Mouse (Mus musculus) MEL (cell line): ENCODE results near the gene Rgs9.
"Not testable (repeated sequence)": the region's sequence is repeated elsewhere in the genome, so short reads cannot be mapped to it uniquely, and the experiment has no call there.

ENCODE experiments used
- CTCF ChIP-seq, 3 experiments: IDR thresholded peaks in 2 of 3; conservative IDR thresholded peaks in 1 of 3; 2 replicates each; pipeline ENCODE4 v1.5.1; 2011 to 2012; ENCODE audit warnings: low read length in 3 of 3, low read depth in 2 of 3, mild to moderate bottlenecking in 2 of 3, improper control_type of control experiment in 1 of 3, inconsistent platforms in 1 of 3, mixed read lengths in 1 of 3, moderate library complexity in 1 of 3; ENCODE audit not compliant: control insufficient read depth in 1 of 3, insufficient read depth in 1 of 3, poor library complexity in 1 of 3, severe bottlenecking in 1 of 3
- GABPA ChIP-seq: IDR thresholded peaks from 2 replicates; pipeline ENCODE4 v1.6.1; 2012; ENCODE audit warnings: low read depth, mild to moderate bottlenecking, inconsistent platforms, low read length, improper control_type of control experiment, moderate library complexity
- GATA1 ChIP-seq: IDR thresholded peaks from 2 replicates; pipeline ENCODE4 v1.6.1; 2011; ENCODE audit warnings: low read depth, low read length, improper control_type of control experiment
- MAX ChIP-seq: IDR thresholded peaks from 2 replicates; pipeline ENCODE4 v1.6.1; 2011; ENCODE audit warnings: low read length, improper control_type of control experiment
- POLR2A ChIP-seq, 2 experiments: IDR thresholded peaks; 2 replicates each; pipeline ENCODE4 v1.6.1; 2011 to 2012; ENCODE audit warnings: low read length in 2 of 2, mild to moderate bottlenecking in 2 of 2, control low read depth in 1 of 2, improper control_type of control experiment in 1 of 2, low read depth in 1 of 2, moderate library complexity in 1 of 2; ENCODE audit not compliant: control insufficient read depth in 1 of 2, insufficient read depth in 1 of 2, poor library complexity in 1 of 2
- POLR2AphosphoS2 ChIP-seq: IDR thresholded peaks from 2 replicates; pipeline ENCODE4 v1.6.1; 2011; ENCODE audit warnings: low read length, improper control_type of control experiment
- SIN3A ChIP-seq: IDR thresholded peaks from 2 replicates; pipeline ENCODE4 v1.6.1; 2012; ENCODE audit warnings: low read length, improper control_type of control experiment, inconsistent platforms
- SMC3 ChIP-seq: IDR thresholded peaks from 2 replicates; pipeline ENCODE4 v1.6.1; 2011; ENCODE audit warnings: low read depth, low read length, improper control_type of control experiment
- TBP ChIP-seq: IDR thresholded peaks from 2 replicates; pipeline ENCODE4 v1.8.0; 2011; ENCODE audit warnings: low read depth, low read length, improper control_type of control experiment
- TCF12 ChIP-seq: IDR thresholded peaks from 2 replicates; pipeline ENCODE4 v1.6.1; 2014; ENCODE audit warnings: low read depth, mild to moderate bottlenecking, inconsistent platforms, low read length, improper control_type of control experiment, moderate library complexity
- UBTF ChIP-seq: IDR thresholded peaks from 2 replicates; pipeline ENCODE4 v1.6.1; 2012; ENCODE audit warnings: low read depth, mild to moderate bottlenecking, inconsistent platforms, low read length, improper control_type of control experiment, moderate library complexity, borderline replicate concordance; ENCODE audit not compliant: insufficient read depth
- ZKSCAN1 ChIP-seq: IDR thresholded peaks from 2 replicates; pipeline ENCODE4 v1.6.1; 2012; ENCODE audit warnings: low read depth, mild to moderate bottlenecking, inconsistent platforms, low read length, improper control_type of control experiment, moderate library complexity

DNA sequence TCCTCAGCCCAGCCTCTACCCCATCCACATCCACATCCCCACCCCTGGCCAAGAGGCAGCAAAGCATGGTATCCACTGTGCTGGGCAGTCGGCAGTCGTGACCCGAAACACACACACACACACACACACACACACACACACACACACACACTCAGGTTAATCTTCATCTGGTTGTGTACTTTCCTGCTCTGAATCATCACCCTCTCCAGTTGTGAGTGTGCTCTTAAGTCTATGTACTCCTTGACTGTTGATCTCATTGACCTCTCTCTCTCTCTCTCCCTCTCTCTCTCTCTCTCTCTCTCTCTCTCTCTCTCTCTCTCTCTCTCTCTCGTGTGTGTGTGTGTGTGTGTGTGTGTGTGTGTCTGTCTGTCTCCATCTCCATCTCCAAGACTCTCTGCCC is 44.7 kb upstream of the Rgs9 start:
- not testable (repeated sequence) for TF ChIP-seq MAX; TBP; TCF12; GABPA; POLR2AphosphoS2; POLR2A (IDR thresholded peaks at IDR 0.05; ENCODE audit: control insufficient read depth in 1 of 2, insufficient read depth in 1 of 2, low read depth in 1 of 2, low read length in 2 of 2, poor library complexity in 1 of 2); ZKSCAN1; GATA1; SMC3; CTCF (IDR thresholded peaks at IDR 0.05 in 2 of 3, conservative IDR thresholded peaks at IDR 0.05 in 1 of 3; ENCODE audit: control insufficient read depth in 1 of 3, insufficient read depth in 1 of 3, low read depth in 2 of 3, low read length in 3 of 3, poor library complexity in 1 of 3, severe bottlenecking in 1 of 3); SIN3A; UBTF
